Mouse (Mus musculus) adrenal gland, postnatal 10 days (tissue): ENCODE measurements around the gene Slc13a2. TPM values are rescaled to one million over a fixed set of nuclear protein-coding genes. Genes with fewer than 3 reads are reported as not detected.
A peak's percentile ranks its signal among the peaks of the same experiment; 100 is the strongest.

Experiments
- DNase-seq: peaks from one replicate; pipeline ENCODE4 v3.0.0; 2021; ENCODE audit warnings: mixed read lengths
- total RNA-seq, 2 experiments: library from RNA; stranded (reverse); gene quantifications; 2 replicates each; pipeline ENCODE4 v1.2.3; 2021

Slc13a2 gene
- total RNA-seq, 2 experiments from 2014 or later = not detected

- no peak for DNase-seq
Observed at GRCm38 (mm10) chr11:78392728-78393127, 29.3 kb downstream of the Slc13a2 start.

- no peak for DNase-seq
Observed at GRCm38 (mm10) chr11:78386508-78387043, 35.4 kb downstream of the Slc13a2 start, which contains the start of gene Foxn1. TSS of gene Foxn1 (minus strand) at chr11:78386558.

GRCm38 (mm10) chr11:78385776-78386175 lies 36.2 kb downstream of the Slc13a2 start:
- DNase-seq = no peak

- no peak for DNase-seq
Observed at GRCm38 (mm10) chr11:78382701-78383100, 39.3 kb downstream of the Slc13a2 start.

GRCm38 (mm10) chr11:78382286-78382685 lies 39.7 kb downstream of the Slc13a2 start:
- DNase-seq = no peak

GRCm38 (mm10) chr11:78380996-78381395 lies 41.0 kb downstream of the Slc13a2 start:
- DNase-seq = no peak

- DNase-seq = no peak
Observed at GRCm38 (mm10) chr11:78380351-78380750, 41.7 kb downstream of the Slc13a2 start.

- DNase-seq = no peak
Observed at GRCm38 (mm10) chr11:78377549-78378159, 44.4 kb downstream of the Slc13a2 start.

- DNase-seq = no peak
Observed at GRCm38 (mm10) chr11:78374147-78374546, 47.9 kb downstream of the Slc13a2 start.

GRCm38 (mm10) chr11:78372610-78373009 lies 49.4 kb downstream of the Slc13a2 start:
- DNase-seq = peak; percentile 82

GRCm38 (mm10) chr11:78372166-78372565 lies 49.9 kb downstream of the Slc13a2 start:
- DNase-seq = peak; percentile 48

- DNase-seq = no peak
Observed at GRCm38 (mm10) chr11:78371711-78372110, 50.3 kb downstream of the Slc13a2 start.

GRCm38 (mm10) chr11:78370389-78370788 lies 51.6 kb downstream of the Slc13a2 start:
- no peak for DNase-seq

- peak; percentile 50 for DNase-seq
Observed at GRCm38 (mm10) chr11:78367456-78368225, 54.4 kb downstream of the Slc13a2 start.

GRCm38 (mm10) chr11:78364103-78364502 lies 57.9 kb downstream of the Slc13a2 start:
- peak; percentile 75 for DNase-seq

- no peak for DNase-seq
Observed at GRCm38 (mm10) chr11:78363309-78364007, 58.6 kb downstream of the Slc13a2 start.

- DNase-seq = no peak
Observed at GRCm38 (mm10) chr11:78360789-78361131, 61.3 kb downstream of the Slc13a2 start.

GRCm38 (mm10) chr11:78360125-78360788 lies 61.8 kb downstream of the Slc13a2 start:
- DNase-seq = peak; percentile 88

GRCm38 (mm10) chr11:78358330-78359007 lies 63.5 kb downstream of the Slc13a2 start:
- peak; percentile 65 for DNase-seq

GRCm38 (mm10) chr11:78355471-78356238 lies 66.4 kb downstream of the Slc13a2 start:
- peak; percentile 89 for DNase-seq

GRCm38 (mm10) chr11:78354905-78355304 lies 67.1 kb downstream of the Slc13a2 start:
- DNase-seq = no peak
